Mouse (Mus musculus) ES-Bruce4 (cell line): ENCODE results near the gene Kcnj9.
A peak's percentile ranks its signal among the peaks of the same experiment; 100 is the strongest.

Source experiments
- CTCF ChIP-seq: IDR thresholded peaks from one replicate; pipeline ENCODE4 v1.8.1; 2011; ENCODE audit warnings: low read depth, low read length
- POLR2A ChIP-seq: IDR thresholded peaks from one replicate; pipeline ENCODE4 v1.8.1; 2011; ENCODE audit warnings: low read length; ENCODE audit not compliant: insufficient read depth

GRCm38 (mm10) chr1:172340729-172341321, 11.7 kb upstream of the Kcnj9 start, which contains the start of gene Kcnj10:
- peak; percentile 16 for TF ChIP-seq POLR2A
- TF ChIP-seq CTCF, result no peak
